Mouse (Mus musculus): ENCODE measurements at regions not wholly inside any gene's neighbourhood (a gene's known extent, or its start where the extent isn't known, plus 50 kb on each side); places are given as distances from the start of the nearest gene placed in this dataset.
A peak's percentile ranks its signal among the peaks of the same experiment; 100 is the strongest.

- DNase-seq = no peak
These were observed 67.1 kb upstream of the Gm6993 start for GRCm38 (mm10) chr12:31173512-31173911.

DNA sequence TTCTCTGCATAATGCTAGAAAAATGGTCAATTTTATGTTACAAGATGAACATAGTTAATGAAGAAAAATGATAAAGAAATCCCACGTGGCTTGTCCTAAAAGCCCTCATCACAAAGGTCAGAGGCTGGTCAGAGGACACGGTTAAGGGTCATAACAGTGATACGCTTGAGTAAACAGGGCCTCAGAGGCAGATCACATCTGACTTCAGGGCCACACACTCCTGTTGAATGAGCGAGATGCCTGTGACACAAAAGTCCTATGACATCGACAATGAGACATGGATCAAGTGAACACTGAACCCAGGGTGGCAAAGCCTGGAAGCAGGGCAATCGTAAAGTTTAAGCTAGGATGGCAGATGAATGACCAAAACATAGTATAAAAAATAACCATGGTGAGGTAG, 61.0 kb upstream of the Gm6993 start:
- no peak for DNase-seq

GRCm38 (mm10) chr12:31183632-31184031, 56.9 kb upstream of the Gm6993 start:
- no peak for DNase-seq

GRCm38 (mm10) chr12:31184217-31184975, 56.2 kb upstream of the Gm6993 start:
- DNase-seq = peak in 1 of 2 experiments; percentile 14

DNA sequence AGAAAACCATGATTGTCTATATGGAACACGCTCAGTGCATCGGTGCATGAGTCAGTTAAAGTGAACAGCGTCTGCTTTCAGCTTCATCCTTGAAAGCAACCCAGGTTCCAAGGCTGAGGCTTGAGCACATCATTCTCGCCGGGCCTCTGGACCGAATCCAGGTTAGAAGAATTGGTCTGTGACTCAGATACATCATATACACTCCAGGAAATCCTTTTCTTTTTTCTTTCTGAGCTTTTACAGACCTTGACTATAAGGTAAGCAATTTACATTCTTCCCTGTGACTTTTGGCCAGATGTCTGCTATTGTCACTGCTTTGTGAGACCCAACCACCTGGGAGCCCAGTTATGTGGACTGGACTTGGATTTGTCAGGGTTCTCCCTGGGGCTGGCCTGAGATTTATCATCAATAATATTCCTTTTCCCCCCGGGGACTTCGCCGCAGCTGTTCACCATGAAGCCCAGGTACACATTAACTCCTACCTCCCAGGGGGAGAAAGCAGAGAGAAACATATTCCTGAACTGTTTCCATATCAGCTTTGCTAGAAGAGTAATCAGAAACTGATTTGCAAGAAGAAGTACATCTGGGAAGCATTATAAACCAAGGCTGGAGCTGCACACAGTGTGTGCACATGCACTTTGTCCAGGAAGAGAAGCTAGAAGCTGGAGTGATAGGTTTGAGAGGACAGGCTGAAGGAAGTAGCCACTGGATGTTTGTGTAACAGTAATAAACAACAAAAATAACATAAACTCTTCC, 55.2 kb upstream of the Gm6993 start:
- DNase-seq = no peak

GRCm38 (mm10) chr12:31185933-31186845, 54.4 kb upstream of the Gm6993 start:
- no peak for DNase-seq

GRCm38 (mm10) chr12:31188011-31188576, 52.5 kb upstream of the Gm6993 start:
- DNase-seq = no peak

DNA sequence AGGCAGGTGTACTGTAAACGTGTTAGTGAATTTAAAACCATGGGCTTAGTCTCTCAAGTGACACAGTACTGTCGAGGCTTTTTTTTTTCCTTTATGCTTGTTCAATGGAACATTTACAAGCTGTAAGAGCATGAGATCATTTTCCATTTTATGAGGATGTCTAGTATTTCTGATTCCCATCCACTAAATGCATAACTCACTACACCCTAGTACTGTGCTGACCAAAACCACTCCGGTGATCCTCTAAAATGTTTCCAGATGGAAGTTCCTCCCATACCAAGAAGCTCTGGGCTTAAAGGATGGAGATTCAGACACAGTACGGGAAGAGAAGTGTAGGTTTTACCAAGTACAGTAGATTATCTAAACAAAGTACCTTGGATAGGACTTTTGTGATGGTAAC, 50.3 kb upstream of the Gm6993 start:
- DNase-seq = no peak
